Mouse (Mus musculus): ENCODE measurements at regions not wholly inside any gene's neighbourhood (a gene's known extent, or its start where the extent isn't known, plus 50 kb on each side); places are given as distances from the start of the nearest gene placed in this dataset.

DNA sequence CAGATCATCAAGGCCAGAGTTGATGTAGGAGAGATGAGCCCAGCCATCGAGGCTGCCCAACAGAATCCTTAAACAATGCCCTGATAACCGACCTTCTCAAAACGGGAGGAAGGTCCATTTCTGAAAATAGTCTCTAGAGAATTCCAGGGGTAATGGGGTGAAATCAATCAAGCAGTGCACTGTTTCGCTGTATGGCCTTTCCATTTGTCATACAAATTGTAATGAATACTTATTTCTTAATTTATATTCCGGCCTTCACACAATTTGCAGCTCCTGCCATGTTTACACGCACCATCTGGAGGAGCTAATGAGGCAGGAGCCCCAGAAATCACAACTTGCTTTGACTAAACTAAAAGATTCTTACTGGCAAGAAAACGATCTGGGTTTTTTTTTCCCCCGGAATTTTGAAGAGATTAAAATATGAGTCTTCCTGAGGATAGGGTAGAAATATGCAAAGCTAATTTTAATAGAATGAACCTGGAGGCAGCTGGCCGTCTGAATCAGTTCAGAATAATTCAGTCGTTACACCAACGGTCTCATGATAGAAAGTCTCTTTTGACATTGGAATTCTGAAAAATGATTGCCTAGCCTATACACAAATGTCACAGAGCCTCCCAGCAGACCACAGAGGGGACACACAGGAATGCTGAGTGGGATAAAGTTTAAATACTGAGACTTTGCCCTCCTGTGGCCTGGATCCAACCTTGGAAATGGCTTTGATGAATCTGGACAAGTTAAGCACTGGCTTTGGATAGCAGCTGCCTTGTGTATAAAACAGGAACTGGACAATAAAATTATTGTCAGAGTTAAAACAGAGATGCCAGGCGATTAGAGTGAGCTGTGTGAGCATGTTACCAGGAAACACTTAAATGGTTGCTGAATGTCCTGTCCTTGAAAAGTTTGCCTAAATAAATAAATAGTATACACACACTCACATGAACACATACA is 115.0 kb upstream of the Frem1 start:
- peak; percentile 56 for ATAC-seq (ENCODE audit: low FRiP score)
- H3K27ac ChIP-seq, result 0 out of 2 replicates have a peak overlapping the region, but pooled peaks have one; percentile 18
- WGBS, result 62% methylated on average over 12 of the region's 12 CpGs

GRCm38 (mm10) chr4:83146740-83147139 is 94.6 kb upstream of the Frem1 start:
- Histone ChIP-seq H3K27me3 (no peaks in the 10 kb centered on the region), H3K4me1 (0 out of 2 replicates have a peak, but pooled peaks cover 3% of the 10 kb centered on the region), H3K4me3 (no peak overlapping the region), H3K9me3 (replicated peaks) (no peaks in the 10 kb centered on the region), H3K9ac (no peak overlapping the region), H3K36me3 (no peaks in the 10 kb centered on the region), H3K4me2 (replicated peaks) (no peak overlapping the region), H3K27ac (no peak overlapping the region)
- no peak for ATAC-seq (ENCODE audit: low FRiP score)
- 92% methylated on average over 3 of the region's 3 CpGs for WGBS

More for the DNA sequence above, 115.0 kb upstream of the Frem1 start:
- H3K9me3 ChIP-seq (replicated peaks), result no peaks in the 10 kb centered on the region
- no peaks in the 10 kb centered on the region; the same call in 1 of the 2 replicates for H3K4me1 ChIP-seq
- H3K27me3 ChIP-seq, result no peaks in the 10 kb centered on the region
- H3K9ac ChIP-seq, result no peak overlapping the region
- H3K4me3 ChIP-seq, result no peak overlapping the region
- no peaks in the 10 kb centered on the region for H3K36me3 ChIP-seq
- no peak overlapping the region for H3K4me2 ChIP-seq (replicated peaks)

DNA sequence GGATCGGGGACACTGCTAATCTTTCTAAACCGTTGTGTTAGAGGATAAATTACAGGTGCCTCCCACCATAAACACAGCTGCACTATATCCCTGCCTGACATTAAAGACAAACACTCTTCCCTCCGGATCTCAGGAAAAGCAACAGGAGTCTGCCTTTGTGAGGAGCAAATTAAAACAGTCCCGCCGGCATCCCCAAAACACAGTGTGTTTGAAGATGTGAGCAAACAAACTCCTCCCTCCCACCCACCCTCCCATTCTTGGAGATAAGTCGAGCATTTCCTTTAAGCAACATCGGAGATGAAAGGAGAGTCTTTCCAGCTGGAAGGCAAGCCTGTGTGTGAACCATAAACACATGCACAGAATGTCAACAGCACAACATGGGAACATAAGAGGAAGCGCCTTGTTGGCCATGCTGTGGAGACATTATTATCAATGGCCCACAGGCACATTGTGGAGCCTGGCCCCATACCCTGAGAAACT is 93.6 kb upstream of the Frem1 start:
- no peaks in the 10 kb centered on the region for H3K36me3 ChIP-seq
- ATAC-seq (ENCODE audit: low FRiP score), result no peak
- H3K9me3 ChIP-seq (replicated peaks), result no peaks in the 10 kb centered on the region
- no peak overlapping the region for H3K9ac ChIP-seq
- no peaks in the 10 kb centered on the region for H3K27me3 ChIP-seq
- H3K27ac ChIP-seq, result no peak overlapping the region
- H3K4me3 ChIP-seq, result no peak overlapping the region
- no peak overlapping the region for H3K4me2 ChIP-seq (replicated peaks)
- 13% methylated on average over 8 of the region's 8 CpGs for WGBS
- H3K4me1 ChIP-seq, result 0 out of 2 replicates have a peak, but pooled peaks cover 3% of the 10 kb centered on the region

- no peak for ATAC-seq (ENCODE audit: low FRiP score)
- H3K27ac ChIP-seq, result no peak overlapping the region
- no peak overlapping the region for H3K4me3 ChIP-seq
- H3K9me3 ChIP-seq (replicated peaks), result no peaks in the 10 kb centered on the region
- H3K9ac ChIP-seq, result no peak overlapping the region
- 0 out of 2 replicates have a peak, but pooled peaks cover 3% of the 10 kb centered on the region for H3K4me1 ChIP-seq
- H3K36me3 ChIP-seq, result no peaks in the 10 kb centered on the region
- H3K27me3 ChIP-seq, result no peaks in the 10 kb centered on the region
- 71% methylated on average over 11 of the region's 11 CpGs for whole genome bisulfite sequencing
- no peak overlapping the region for H3K4me2 ChIP-seq (replicated peaks)
Measured at GRCm38 (mm10) chr4:83144781-83145517, 92.8 kb upstream of the Frem1 start.

DNA sequence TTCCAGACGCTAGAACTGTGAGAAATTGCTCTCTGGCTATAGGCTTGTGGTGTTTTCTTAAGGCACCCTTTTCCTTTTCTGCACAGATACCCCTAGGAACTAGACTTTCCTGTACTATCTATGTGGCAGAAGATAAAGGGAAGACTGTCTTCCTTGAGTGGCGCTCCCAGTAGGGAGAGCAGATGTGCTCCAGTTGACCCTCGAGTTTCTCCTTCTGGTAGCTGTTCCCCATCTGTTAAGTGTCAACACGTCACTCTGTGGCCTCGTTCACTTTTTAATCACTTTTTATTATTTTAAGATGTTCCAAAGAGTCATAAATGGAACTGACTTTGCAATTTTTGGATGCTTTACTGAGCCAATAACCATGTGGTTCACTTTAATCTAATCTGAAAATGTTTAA is 89.6 kb upstream of the Frem1 start:
- Histone ChIP-seq H3K4me2 (replicated peaks) (no peak overlapping the region), H3K27ac (no peak overlapping the region), H3K36me3 (no peaks in the 10 kb centered on the region), H3K27me3 (no peaks in the 10 kb centered on the region), H3K4me1 (0 out of 2 replicates have a peak, but pooled peaks cover 3% of the 10 kb centered on the region), H3K4me3 (no peak overlapping the region), H3K9ac (no peak overlapping the region), H3K9me3 (replicated peaks) (no peaks in the 10 kb centered on the region)
- ATAC-seq (ENCODE audit: low FRiP score), result no peak
- 67% methylated on average over 5 of the region's 5 CpGs for WGBS

DNA sequence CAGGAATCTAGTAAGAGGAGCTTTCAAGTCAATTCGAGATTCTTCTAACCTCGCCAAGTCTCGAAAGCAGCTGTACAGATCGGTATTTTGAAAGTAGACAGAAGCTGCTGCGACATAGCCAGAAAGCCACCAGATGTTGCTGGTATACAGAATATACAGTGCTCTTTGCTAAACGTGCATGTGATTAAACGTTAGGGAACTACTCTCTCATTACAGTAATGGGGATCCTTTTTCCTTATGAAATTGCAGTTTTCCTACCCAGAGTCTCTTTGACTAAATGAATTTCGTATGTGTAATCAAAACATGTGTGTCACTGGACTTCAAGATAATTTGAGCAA is 70.5 kb upstream of the Frem1 start:
- 87% methylated on average over 8 of the region's 8 CpGs for WGBS
- Histone ChIP-seq H3K9me3 (replicated peaks) (no peaks in the 10 kb centered on the region), H3K4me2 (replicated peaks) (no peak overlapping the region), H3K9ac (no peak overlapping the region), H3K4me1 (no peaks in the 10 kb centered on the region), H3K4me3 (no peak overlapping the region), H3K27ac (no peak overlapping the region), H3K36me3 (no peaks in the 10 kb centered on the region), H3K27me3 (no peaks in the 10 kb centered on the region)
- no peak for ATAC-seq (ENCODE audit: low FRiP score)

DNA sequence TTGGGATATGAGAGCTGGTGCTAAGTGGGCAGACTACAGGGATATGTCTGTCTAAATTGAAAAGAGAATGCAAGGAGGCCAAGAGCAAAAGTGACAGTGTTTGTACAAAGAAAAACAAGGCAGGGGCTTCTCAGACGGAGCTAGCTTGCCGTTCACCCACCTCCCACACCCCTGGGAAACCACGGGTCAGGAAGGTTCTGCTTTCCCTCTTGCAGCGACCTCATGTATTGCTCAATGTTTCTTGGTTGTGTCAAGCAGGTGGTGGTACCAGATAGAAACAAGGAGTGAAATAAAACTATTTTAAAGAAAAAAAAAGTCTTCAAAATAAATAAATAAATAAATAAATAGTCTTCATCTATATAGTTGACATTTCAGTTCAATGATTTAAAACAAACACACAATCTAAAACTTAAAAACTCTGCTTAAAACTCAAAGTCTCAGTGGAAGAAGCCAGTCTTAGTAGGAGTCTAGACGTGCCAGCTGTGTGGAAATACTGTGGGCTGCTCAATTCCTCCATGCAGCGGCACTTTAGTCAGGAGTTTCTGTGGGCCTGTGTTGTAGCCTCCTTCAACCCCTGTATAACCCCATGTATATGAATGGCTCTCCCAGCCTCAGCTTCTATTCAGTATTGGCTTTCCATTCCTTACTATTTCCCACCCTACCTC is 70.0 kb upstream of the Frem1 start:
- Histone ChIP-seq H3K27ac (no peak overlapping the region), H3K4me1 (no peaks in the 10 kb centered on the region), H3K9me3 (replicated peaks) (no peaks in the 10 kb centered on the region), H3K4me2 (replicated peaks) (no peak overlapping the region), H3K4me3 (no peak overlapping the region), H3K9ac (no peak overlapping the region), H3K27me3 (no peaks in the 10 kb centered on the region), H3K36me3 (no peaks in the 10 kb centered on the region)
- WGBS, result 79% methylated on average over 6 of the region's 6 CpGs
- no peak for ATAC-seq (ENCODE audit: low FRiP score)

DNA sequence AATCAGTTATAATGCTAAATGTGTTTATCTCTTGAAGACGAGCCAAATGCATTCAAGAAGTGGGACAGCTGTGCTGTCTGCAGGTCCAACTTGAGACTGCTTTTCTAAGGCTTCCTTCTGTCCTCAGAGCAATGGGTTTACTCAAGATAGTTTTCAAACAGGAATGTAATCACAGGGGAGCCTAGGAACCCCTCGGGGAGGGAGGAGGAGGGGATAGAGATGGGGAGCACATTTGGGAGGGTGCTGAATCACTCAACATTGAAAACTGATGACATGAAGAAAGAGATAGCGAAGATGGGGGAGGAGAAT is 56.5 kb upstream of the Frem1 start:
- H3K4me1 ChIP-seq, result no peaks in the 10 kb centered on the region
- no peak overlapping the region for H3K4me2 ChIP-seq (replicated peaks)
- H3K27me3 ChIP-seq, result no peaks in the 10 kb centered on the region
- H3K9me3 ChIP-seq (replicated peaks), result no peaks in the 10 kb centered on the region
- no peak overlapping the region for H3K4me3 ChIP-seq
- 84% methylated on average over 3 of the region's 3 CpGs for WGBS
- no peaks in the 10 kb centered on the region for H3K36me3 ChIP-seq
- no peak overlapping the region for H3K9ac ChIP-seq
- ATAC-seq (ENCODE audit: low FRiP score), result no peak
- no peak overlapping the region for H3K27ac ChIP-seq

- Histone ChIP-seq H3K27me3 (no peaks in the 10 kb centered on the region), H3K9ac (no peak overlapping the region), H3K27ac (no peak overlapping the region), H3K9me3 (replicated peaks) (no peaks in the 10 kb centered on the region), H3K4me1 (no peaks in the 10 kb centered on the region), H3K36me3 (no peaks in the 10 kb centered on the region), H3K4me3 (no peak overlapping the region), H3K4me2 (replicated peaks) (no peak overlapping the region)
- 85% methylated on average over 11 of the region's 11 CpGs for WGBS
- no peak for ATAC-seq (ENCODE audit: low FRiP score)
Measured at GRCm38 (mm10) chr4:83107958-83108658, 56.0 kb upstream of the Frem1 start.

- Histone ChIP-seq H3K27me3 (no peaks in the 10 kb centered on the region), H3K27ac (no peak overlapping the region), H3K4me3 (no peak overlapping the region), H3K4me2 (replicated peaks) (no peak overlapping the region), H3K9ac (no peak overlapping the region), H3K36me3 (no peaks in the 10 kb centered on the region), H3K4me1 (no peaks in the 10 kb centered on the region), H3K9me3 (replicated peaks) (no peaks in the 10 kb centered on the region)
- no peak for ATAC-seq (ENCODE audit: low FRiP score)
- 88% methylated on average over 2 of the region's 2 CpGs for WGBS
Measured at GRCm38 (mm10) chr4:83107161-83107560, 55.0 kb upstream of the Frem1 start.

- no peaks in the 10 kb centered on the region for H3K27me3 ChIP-seq
- ATAC-seq (ENCODE audit: low FRiP score), result no peak
- no peaks in the 10 kb centered on the region for H3K9me3 ChIP-seq (replicated peaks)
- no peak overlapping the region for H3K27ac ChIP-seq
- no peak overlapping the region for H3K9ac ChIP-seq
- no peak overlapping the region for H3K4me3 ChIP-seq
- no peaks in the 10 kb centered on the region for H3K4me1 ChIP-seq
- WGBS, result 61% methylated on average over 5 of the region's 5 CpGs
- no peaks in the 10 kb centered on the region for H3K36me3 ChIP-seq
- no peak overlapping the region for H3K4me2 ChIP-seq (replicated peaks)
Measured at GRCm38 (mm10) chr4:83104045-83104681, 52.0 kb upstream of the Frem1 start.

All from hindbrain, embryonic 12.5 days (tissue).